Mouse (Mus musculus): ENCODE results near the gene Ccl9. TPM values are rescaled to one million over a fixed set of nuclear protein-coding genes. Genes with fewer than 3 reads are reported as not detected.

Gene Ccl9
- total and polyA plus RNA-seq, 3 experiments, result 0.67 to 0.81 TPM; not detected in 1

DNA sequence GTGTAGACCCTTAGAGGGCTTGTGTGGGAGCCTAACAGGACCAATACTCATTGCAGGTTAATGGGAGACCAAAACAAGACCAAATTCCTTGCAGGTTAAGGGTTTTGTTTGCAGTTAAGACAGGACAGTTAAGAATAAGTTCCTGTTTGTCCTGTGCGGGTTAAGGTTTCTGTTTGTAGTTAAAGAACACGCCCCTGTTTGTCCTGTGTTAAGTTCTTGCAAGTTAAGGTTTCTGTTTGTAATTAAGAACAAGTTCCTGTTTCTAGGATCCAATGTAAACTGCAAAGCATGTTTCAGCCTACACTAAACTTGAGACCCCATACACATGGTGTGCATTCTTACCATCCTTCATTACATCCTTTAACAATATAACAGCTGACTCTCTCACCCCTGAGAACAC, 8.2 kb downstream of the Ccl9 start:
- Histone ChIP-seq H3K27me3 (replicated peaks) (peaks cover 3% of the 10 kb centered on the region), H3K27ac (ENCODE audit: insufficient read depth, low read depth) (no peak overlapping the region), H3K36me3 (replicated peaks in 1 of 2; ENCODE audit: control insufficient read depth in 1 of 2, insufficient read depth in 1 of 2, low read length in 1 of 2) (no peaks in the 10 kb centered on the region), H3K4me3 (replicated peaks in 1 of 3; ENCODE audit: low read depth in 2 of 3, low read length in 2 of 3, poor library complexity in 1 of 3) (no peak overlapping the region), H3K9ac (ENCODE audit: insufficient read depth, low read depth) (no peak overlapping the region), H3K4me2 (ENCODE audit: insufficient read depth, low read depth, poor library complexity, severe bottlenecking) (no peak overlapping the region), H3K4me1 (ENCODE audit: control insufficient read depth in 1 of 2, insufficient read depth in 2 of 2) (peaks cover 16 to 20% of the 10 kb centered on the region in 2 experiments), H3K9me3 (replicated peaks; ENCODE audit: low read length) (no peaks in the 10 kb centered on the region), H3K79me2 (replicated peaks; ENCODE audit: control insufficient read depth, extremely low read depth, insufficient read depth, poor library complexity, severe bottlenecking) (no peaks in the 10 kb centered on the region)
- DNase-seq (ENCODE audit: extremely low read depth), result no peak
- in situ Hi-C loops (cut with MboI; ENCODE audit: low pct_ligation_motif_present, low pct_unique_long_range_greater_than_20kb, low sequenced_read_pairs), result loop anchor here (25.0 kb wide), 1 partner anchor 367 kb away; the partner anchor contains the start of gene Ddx52
- dilution Hi-C loops (cut with MboI; ENCODE audit: extremely low pct_ligation_motif_present, extremely low pct_unique_long_range_greater_than_20kb, low sequenced_read_pairs), result no loop called here
- TF ChIP-seq MAX (IDR thresholded peaks at IDR 0.05; ENCODE audit: low read length) (no peak), BHLHE40 (IDR thresholded peaks at IDR 0.05; ENCODE audit: low read depth, low read length) (no peak), USF2 (conservative IDR thresholded peaks at IDR 0.05; ENCODE audit: low read depth, low read length) (no peak), EP300 (IDR thresholded peaks at IDR 0.05; ENCODE audit: low read length) (no peak), CHD1 (IDR thresholded peaks at IDR 0.05; ENCODE audit: low read depth, low read length) (no peak)

GRCm38 (mm10) chr11:83569249-83569648, 9.2 kb downstream of the Ccl9 start:
- TF ChIP-seq RCOR1 (conservative IDR thresholded peaks at IDR 0.05; ENCODE audit: low read depth, low read length) (no peak), EP300 (IDR thresholded peaks at IDR 0.05; ENCODE audit: low read length) (no peak), JUND (conservative IDR thresholded peaks at IDR 0.05; ENCODE audit: low read depth, low read length) (no peak), MAFK (IDR thresholded peaks at IDR 0.05; ENCODE audit: insufficient replicate concordance, low read length) (no peak), MEF2A (IDR thresholded peaks at IDR 0.05; ENCODE audit: borderline replicate concordance, low read depth, low read length) (no peak), E2F4 (IDR thresholded peaks at IDR 0.05; ENCODE audit: insufficient replicate concordance, low read depth, low read length) (no peak), ELF1 (IDR thresholded peaks at IDR 0.05; ENCODE audit: low read depth, low read length) (no peak), ZNF384 (IDR thresholded peaks at IDR 0.05; ENCODE audit: low read depth, low read length) (no peak), CHD1 (IDR thresholded peaks at IDR 0.05; ENCODE audit: low read depth, low read length) (no peak), KAT2A (IDR thresholded peaks at IDR 0.05; ENCODE audit: insufficient replicate concordance, low read length) (no peak), IRF4 (IDR thresholded peaks at IDR 0.05; ENCODE audit: low read depth, low read length) (no peak), SIN3A (IDR thresholded peaks at IDR 0.05; ENCODE audit: low read length) (no peak), POLR2A (IDR thresholded peaks at IDR 0.05; ENCODE audit: low read depth, low read length) (no peak), SMC3 (IDR thresholded peaks at IDR 0.05; ENCODE audit: low read depth, low read length) (no peak), MXI1 (IDR thresholded peaks at IDR 0.05; ENCODE audit: low read depth, low read length) (no peak)
- Histone ChIP-seq H3K4me3 (replicated peaks in 1 of 3; ENCODE audit: low read depth in 2 of 3, low read length in 2 of 3, poor library complexity in 1 of 3) (no peak overlapping the region), H3K4me2 (ENCODE audit: insufficient read depth, low read depth, poor library complexity, severe bottlenecking) (no peak overlapping the region), H3K36me3 (replicated peaks in 1 of 2; ENCODE audit: control insufficient read depth in 1 of 2, insufficient read depth in 1 of 2, low read length in 1 of 2) (no peaks in the 10 kb centered on the region), H3K9me3 (replicated peaks; ENCODE audit: low read length) (no peaks in the 10 kb centered on the region), H3K4me1 (ENCODE audit: control insufficient read depth in 1 of 2, insufficient read depth in 2 of 2) (peaks cover 16 to 20% of the 10 kb centered on the region in 2 experiments), H3K27me3 (replicated peaks) (peaks cover 3% of the 10 kb centered on the region), H3K9ac (ENCODE audit: insufficient read depth, low read depth) (no peak overlapping the region), H3K27ac (ENCODE audit: insufficient read depth, low read depth) (no peak overlapping the region), H3K79me2 (replicated peaks; ENCODE audit: control insufficient read depth, extremely low read depth, insufficient read depth, poor library complexity, severe bottlenecking) (no peaks in the 10 kb centered on the region)
- dilution Hi-C loops (cut with MboI; ENCODE audit: extremely low pct_ligation_motif_present, extremely low pct_unique_long_range_greater_than_20kb, low sequenced_read_pairs), result no loop called here
- in situ Hi-C loops (cut with MboI; ENCODE audit: low pct_ligation_motif_present, low pct_unique_long_range_greater_than_20kb, low sequenced_read_pairs), result loop anchor here (10.0 to 25.0 kb wide), 2 partner anchors 176 to 368 kb away; partner anchors contain the start of genes Ddx52 and Wfdc21
- no peak for DNase-seq (ENCODE audit: extremely low read depth)
